Mouse (Mus musculus) stomach, embryonic 16.5 days (tissue): ENCODE data around the gene Sec24b. TPM values are rescaled to one million over a fixed set of nuclear protein-coding genes. Genes with fewer than 3 reads are reported as not detected.

ENCODE experiments used
- ATAC-seq: fragments of 200-750 bp; cut with Nextera tagmentation; 2 replicates; pipeline ENCODE4 v1.8.0; 2017; ENCODE audit warnings: moderate number of reproducible peaks, moderate TSS enrichment; ENCODE audit not compliant: insufficient read depth, low FRiP score
- H3K27ac ChIP-seq: fragments of 300-500 bp; sonication (generic); 2 replicates; pipeline ENCODE4 v1.5.1; 2014; ENCODE audit warnings: low read length
- H3K27me3 ChIP-seq: fragments of 300-500 bp; sonication (generic); 2 replicates; pipeline ENCODE4 v1.6.1; 2014; ENCODE audit warnings: low read length, control low read depth, mixed read lengths; ENCODE audit not compliant: control insufficient read depth, insufficient read depth
- H3K36me3 ChIP-seq: fragments of 300-500 bp; sonication (generic); 2 replicates; pipeline ENCODE4 v1.6.1; 2014; ENCODE audit warnings: low read length; ENCODE audit not compliant: control insufficient read depth, insufficient read depth
- H3K4me1 ChIP-seq: fragments of 300-500 bp; sonication (generic); 2 replicates; pipeline ENCODE4 v1.6.1; 2014; ENCODE audit warnings: low read length, control low read depth, mixed read lengths; ENCODE audit not compliant: control insufficient read depth, insufficient read depth
- H3K4me2 ChIP-seq: fragments of 300-500 bp; sonication (generic); 2 replicates; pipeline ENCODE4 v1.6.1; 2014; ENCODE audit warnings: low read depth, low read length, mixed read lengths
- H3K4me3 ChIP-seq: fragments of 300-500 bp; sonication (generic); replicated peaks from 2 replicates; pipeline ENCODE4 v1.5.1; 2014; ENCODE audit warnings: mild to moderate bottlenecking, low read length
- H3K9ac ChIP-seq: fragments of 300-500 bp; sonication (generic); 2 replicates; pipeline ENCODE4 v1.6.1; 2014; ENCODE audit warnings: low read length
- H3K9me3 ChIP-seq: fragments of 300-500 bp; sonication (generic); replicated peaks from 2 replicates; pipeline ENCODE4 v1.6.1; 2016; ENCODE audit warnings: low read length, control low read depth; ENCODE audit not compliant: control insufficient read depth
- WGBS: fragments of 180-500 bp; shearing (Covaris S2); extraction: QIAGEN DNeasy Blood & Tissue Kit; methylation state at CpG from one replicate; pipeline ENCODE4 v1.1.7; 2014; 5-methylcytosine and 5-hydroxymethylcytosine counted together
- polyA plus RNA-seq: library from polyadenylated mRNA; unstranded; fragments of >200 nt; fragmentation: Nextera tagmentation; extraction: Ambion mirVana; gene quantifications from 2 replicates; pipeline ENCODE4 v1.2.1, GENCODE M21; 2015

Sec24b gene
- polyA plus RNA-seq, 1 experiment from 2014 or later: 29.7 TPM

DNA sequence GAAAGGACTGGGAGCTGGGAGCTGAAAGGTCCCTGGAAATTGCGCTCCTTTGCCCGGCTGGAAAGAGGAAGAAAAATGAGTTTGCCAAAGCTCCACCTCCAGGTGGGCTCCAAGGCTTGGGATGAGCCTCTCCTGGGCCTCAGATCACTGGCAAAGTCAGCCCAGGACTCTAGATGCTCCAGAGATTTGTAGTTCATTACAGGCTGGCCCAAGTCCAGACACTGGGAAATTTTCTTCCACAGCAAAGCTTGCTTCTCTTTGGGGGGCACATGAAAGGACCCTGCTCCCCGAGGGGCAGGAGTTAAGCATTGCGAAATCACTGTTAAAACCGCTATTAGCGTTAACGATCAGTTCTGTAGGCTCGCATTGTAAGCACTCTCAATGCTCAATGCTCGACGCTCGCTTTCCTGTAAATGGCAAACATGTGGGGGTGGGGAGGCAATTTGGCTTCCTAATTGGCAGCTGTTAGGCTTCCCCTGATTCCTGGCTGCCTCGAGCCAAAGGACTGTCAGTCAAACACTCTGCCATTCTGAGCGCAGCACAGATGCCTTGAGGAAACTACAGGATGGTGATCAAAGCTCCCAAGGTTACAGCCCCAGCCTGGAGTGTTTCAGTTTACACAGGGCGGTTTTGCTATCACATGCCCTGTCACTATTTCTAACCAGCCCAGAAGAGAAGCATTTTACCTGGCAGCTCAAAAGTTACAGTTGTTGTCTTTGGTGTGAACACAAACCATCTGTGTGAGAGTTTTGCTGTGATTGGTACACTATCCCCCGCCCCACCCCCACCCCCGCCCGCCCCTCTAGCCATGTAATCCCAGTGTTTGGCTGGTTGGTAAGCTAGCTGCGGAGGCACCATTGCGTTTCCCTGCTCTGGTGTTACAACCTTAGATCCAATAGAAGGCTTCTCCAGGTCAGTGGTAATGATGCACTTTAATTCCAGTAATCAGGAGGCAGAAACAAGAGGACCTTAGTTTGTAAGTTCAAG lies 90.5 kb downstream of the Sec24b start:
- 13% methylated on average over 19 of the region's 19 CpGs for WGBS
- no peak for ATAC-seq

DNA sequence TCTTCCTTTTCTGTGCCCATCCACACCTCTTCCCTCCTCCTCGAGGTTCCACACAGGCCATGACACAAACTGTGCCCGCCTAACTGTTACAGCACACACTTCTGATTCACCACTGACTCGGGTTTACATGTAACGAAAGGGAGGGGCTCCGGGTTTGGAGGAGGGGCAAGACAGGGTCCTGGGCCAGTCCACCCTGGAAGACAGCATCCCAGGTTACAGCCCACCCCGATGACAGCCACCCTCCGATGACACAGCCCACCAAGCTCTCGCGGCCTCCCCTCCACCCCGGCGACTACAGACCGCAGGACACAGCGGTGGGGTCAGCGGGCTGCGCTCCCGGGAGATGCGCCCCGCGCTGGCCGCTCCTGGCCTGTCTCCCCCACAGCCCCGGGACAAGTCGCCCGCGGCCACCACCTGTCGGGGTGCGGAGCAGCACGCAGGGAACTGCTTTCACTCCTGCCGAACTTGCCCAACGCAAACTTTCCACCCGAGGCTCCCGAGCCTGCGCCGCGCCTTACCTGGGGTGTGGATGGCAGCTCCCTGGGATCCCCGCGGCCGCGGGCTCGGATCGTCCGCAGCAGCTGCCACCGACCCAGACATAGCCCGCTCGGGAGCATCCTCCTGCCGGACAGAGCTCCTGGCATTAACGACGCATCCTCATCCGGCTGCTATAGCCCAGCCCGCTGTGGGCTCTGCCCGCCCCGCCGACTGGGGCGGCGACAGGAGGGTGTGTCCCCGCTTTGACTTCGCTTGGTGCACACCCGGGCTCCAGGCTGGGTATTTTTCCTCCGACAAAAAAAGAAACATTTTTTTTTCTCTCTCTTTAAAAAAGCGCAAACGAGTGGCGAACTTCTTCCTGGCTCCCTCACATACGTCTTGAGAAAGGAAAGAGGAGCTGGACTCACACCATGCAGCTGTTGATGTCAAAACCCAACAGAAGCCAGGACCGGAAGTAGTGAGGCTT lies 91.6 kb downstream of the Sec24b start, which contains the start of gene Mcub:
TSS of gene Mcub (minus strand) at position 775 of the 964 bp plus-strand sequence.
- WGBS: under 1% methylated on average over 63 of the region's 63 CpGs
- no peaks in the 10 kb centered on the region; the same call in 1 of the 2 replicates for H3K27me3 ChIP-seq

More for the DNA sequence above, 90.5 kb downstream of the Sec24b start:
- H3K4me2 ChIP-seq: peak overlapping the region; percentile 98
- H3K9me3 ChIP-seq: no peaks in the 10 kb centered on the region
- H3K36me3 ChIP-seq: no peaks in the 10 kb centered on the region
- H3K27ac ChIP-seq: no peak overlapping the region
- H3K9ac ChIP-seq: peak overlapping the region; percentile 71; the same call in 1 of the 2 replicates
- no peaks in the 10 kb centered on the region; the same call in 1 of the 2 replicates for H3K27me3 ChIP-seq
- peaks cover 11% of the 10 kb centered on the region for H3K4me1 ChIP-seq
- peak overlapping the region; percentile 67 for H3K4me3 ChIP-seq

DNA sequence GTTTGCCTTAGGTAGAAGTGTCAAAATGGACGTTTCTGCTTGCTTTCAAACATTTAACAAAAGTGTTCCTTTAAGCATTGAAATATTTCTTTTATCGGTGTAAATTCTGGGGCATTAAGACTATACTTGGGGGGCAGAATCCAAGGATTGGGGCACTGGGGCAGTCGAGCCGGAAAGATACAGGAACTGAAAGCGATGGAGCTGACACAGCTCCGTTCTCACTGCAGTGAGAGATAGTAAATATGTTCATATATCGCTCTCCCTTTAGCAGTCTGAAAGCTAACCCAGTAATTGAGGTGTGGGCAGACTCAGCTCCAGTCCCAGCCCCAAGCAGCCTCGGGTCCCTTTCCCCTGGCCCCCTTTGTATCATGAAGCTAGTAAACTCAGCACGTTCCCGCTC lies 92.3 kb downstream of the Sec24b start:
- no peak for ATAC-seq

More for the DNA sequence above, 91.6 kb downstream of the Sec24b start, which contains the start of gene Mcub:
- Histone ChIP-seq H3K4me2 (peak within 1 kb of the TSS; percentile 98), H3K9ac (peak within 1 kb of the TSS; percentile 71), H3K9me3 (no peaks in the 10 kb centered on the region), H3K4me3 (peak within 1 kb of the TSS; percentile 67), H3K27ac (no peak within 1 kb of the TSS), H3K4me1 (peaks cover 11% of the 10 kb centered on the region), H3K36me3 (no peaks in the 10 kb centered on the region)
- ATAC-seq: peak; percentile 79

DNA sequence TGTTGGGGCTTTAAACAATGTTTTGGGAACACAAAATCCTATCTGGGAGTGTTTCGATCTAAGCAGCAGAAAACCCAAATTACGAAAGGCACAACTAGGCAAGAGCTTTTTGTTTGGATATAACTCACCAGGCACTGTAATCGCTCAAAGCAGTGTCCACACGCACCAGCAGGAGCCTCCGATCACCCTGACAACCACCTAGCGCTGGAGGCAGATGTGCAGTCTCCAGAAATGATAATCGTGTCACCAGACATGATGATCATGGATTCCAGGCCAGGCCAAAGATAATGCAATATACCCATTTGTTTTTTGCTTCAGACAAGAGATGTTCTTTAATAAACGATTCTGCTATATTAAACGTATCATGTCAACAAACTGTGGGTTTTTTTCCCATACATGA lies 93.5 kb downstream of the Sec24b start:
- WGBS: 76% methylated on average over 9 of the region's 9 CpGs

More for the DNA sequence above, 92.3 kb downstream of the Sec24b start:
- no peaks in the 10 kb centered on the region for H3K9me3 ChIP-seq
- peak overlapping the region; percentile 98 for H3K4me2 ChIP-seq
- peak overlapping the region; percentile 67 for H3K4me3 ChIP-seq
- no peaks in the 10 kb centered on the region for H3K36me3 ChIP-seq
- H3K9ac ChIP-seq: peak overlapping the region; percentile 71; the same call in 1 of the 2 replicates
- H3K4me1 ChIP-seq: peaks cover 11% of the 10 kb centered on the region
- no peak overlapping the region for H3K27ac ChIP-seq
- H3K27me3 ChIP-seq: no peaks in the 10 kb centered on the region; the same call in 1 of the 2 replicates
- WGBS: 35% methylated on average over 10 of the region's 10 CpGs

DNA sequence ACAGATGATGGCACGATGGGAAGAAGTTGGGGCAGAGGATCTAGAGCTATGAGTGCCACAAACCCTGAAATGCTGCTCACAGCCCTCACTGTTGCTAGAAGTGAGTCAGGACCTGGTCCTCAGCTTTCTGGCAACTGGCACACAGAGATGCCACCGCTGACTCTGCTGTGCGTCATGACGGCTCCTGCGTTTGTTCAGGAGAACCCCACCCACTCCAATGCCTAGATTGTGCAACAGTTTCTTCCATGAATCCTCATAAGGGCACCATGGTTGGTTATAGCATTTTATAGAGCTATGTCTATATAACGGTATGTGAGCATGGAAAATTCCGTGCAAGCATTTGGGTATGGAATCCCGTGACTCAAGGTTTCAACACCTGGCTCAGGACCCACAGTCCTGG lies 96.7 kb downstream of the Sec24b start:
- no peak for ATAC-seq
- no peaks in the 10 kb centered on the region for H3K4me1 ChIP-seq
- no peaks in the 10 kb centered on the region; the same call in 1 of the 2 replicates for H3K27me3 ChIP-seq
- H3K4me3 ChIP-seq: no peak overlapping the region
- H3K36me3 ChIP-seq: no peaks in the 10 kb centered on the region
- 84% methylated on average over 8 of the region's 8 CpGs for WGBS
- H3K4me2 ChIP-seq: no peak overlapping the region
- H3K27ac ChIP-seq: no peak overlapping the region
- H3K9ac ChIP-seq: no peak overlapping the region
- H3K9me3 ChIP-seq: no peaks in the 10 kb centered on the region

More for the DNA sequence above, 93.5 kb downstream of the Sec24b start:
- Histone ChIP-seq H3K4me1 (peaks cover 11% of the 10 kb centered on the region), H3K9me3 (no peaks in the 10 kb centered on the region), H3K27me3 (no peaks in the 10 kb centered on the region; the same call in 1 of the 2 replicates), H3K4me3 (no peak overlapping the region), H3K9ac (no peak overlapping the region), H3K4me2 (no peak overlapping the region), H3K27ac (no peak overlapping the region), H3K36me3 (no peaks in the 10 kb centered on the region)
- no peak for ATAC-seq

DNA sequence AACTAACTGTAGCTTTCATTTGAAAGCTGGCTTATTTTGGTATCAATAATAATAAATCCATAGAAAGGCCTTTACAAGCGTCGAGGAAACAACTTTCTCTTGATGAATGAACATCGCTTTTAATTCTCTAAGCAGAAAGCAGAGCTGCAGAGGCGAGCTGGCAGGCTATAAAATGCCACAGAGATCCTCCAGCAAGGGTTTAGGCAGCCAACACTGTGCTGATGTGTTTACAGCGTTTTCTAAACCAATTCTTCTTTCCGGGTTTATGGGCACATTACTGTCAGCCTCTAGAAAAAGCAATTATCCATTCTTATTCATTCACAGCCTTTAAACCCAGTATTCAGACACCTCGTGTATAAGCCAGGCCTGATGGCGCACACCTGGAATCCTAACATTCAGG lies 98.8 kb downstream of the Sec24b start:
- Histone ChIP-seq H3K27me3 (no peaks in the 10 kb centered on the region), H3K36me3 (no peaks in the 10 kb centered on the region), H3K4me3 (no peak overlapping the region), H3K9ac (no peak overlapping the region), H3K4me2 (no peak overlapping the region), H3K9me3 (no peaks in the 10 kb centered on the region), H3K27ac (no peak overlapping the region), H3K4me1 (no peaks in the 10 kb centered on the region)
- 47% methylated on average over 8 of the region's 8 CpGs for WGBS
- no peak for ATAC-seq

DNA sequence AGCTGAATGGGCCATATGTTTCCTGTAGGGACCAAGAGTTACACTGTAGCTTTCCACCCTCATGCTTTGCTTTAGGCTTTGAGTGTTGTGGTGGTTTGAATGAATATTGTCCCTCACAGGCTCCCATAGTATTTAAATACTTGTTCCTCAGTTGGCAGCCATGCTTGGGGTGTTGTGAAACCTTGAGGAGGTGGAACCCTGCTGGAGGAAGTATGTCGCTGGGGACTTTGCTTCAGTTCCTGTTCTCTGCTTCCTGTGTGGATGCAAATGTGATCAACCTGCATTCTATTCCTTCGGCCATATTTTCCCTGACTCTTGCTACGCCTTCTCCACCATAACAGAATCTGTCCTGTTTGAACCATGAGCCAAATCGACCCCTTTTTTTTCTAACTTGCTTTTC lies 108.1 kb downstream of the Sec24b start:
- Histone ChIP-seq H3K4me2 (no peak overlapping the region), H3K4me1 (no peaks in the 10 kb centered on the region), H3K4me3 (no peak overlapping the region), H3K9me3 (no peaks in the 10 kb centered on the region), H3K27me3 (no peaks in the 10 kb centered on the region), H3K9ac (no peak overlapping the region), H3K36me3 (no peaks in the 10 kb centered on the region), H3K27ac (no peak overlapping the region)
- WGBS: 88% methylated on average over 4 of the region's 4 CpGs
- no peak for ATAC-seq

DNA sequence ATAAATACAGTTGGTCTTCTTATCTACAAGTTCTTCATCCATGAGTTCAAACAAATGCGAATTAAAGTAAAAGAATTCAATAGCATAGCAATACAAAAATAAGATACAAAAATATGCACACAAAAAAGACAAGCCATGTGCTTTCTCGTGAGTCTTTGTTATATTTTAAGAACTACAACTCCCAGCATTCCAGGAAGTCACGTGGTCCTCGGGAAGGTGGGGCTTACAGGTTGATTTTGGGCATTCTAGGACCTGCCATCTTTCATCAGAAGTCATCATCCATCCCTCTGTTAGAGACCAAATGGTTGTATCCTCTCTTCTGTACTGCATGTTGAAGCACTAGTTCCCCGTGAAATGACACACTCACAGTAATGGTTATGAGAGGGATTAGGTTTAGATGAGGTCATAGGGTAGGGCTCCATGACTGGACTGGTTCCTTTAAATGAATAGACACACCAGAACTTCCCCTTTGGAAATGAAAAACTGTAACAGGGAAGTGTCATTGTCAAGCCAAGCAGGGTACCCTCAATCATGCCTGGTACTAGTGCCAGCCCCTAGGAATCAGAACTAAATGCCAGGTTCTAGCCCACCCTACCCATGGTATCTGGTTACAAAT lies 112.1 kb downstream of the Sec24b start:
- ATAC-seq: no peak
- Histone ChIP-seq H3K36me3 (no peaks in the 10 kb centered on the region), H3K27ac (no peak overlapping the region), H3K4me3 (no peak overlapping the region), H3K9ac (no peak overlapping the region), H3K27me3 (no peaks in the 10 kb centered on the region), H3K9me3 (no peaks in the 10 kb centered on the region), H3K4me2 (no peak overlapping the region), H3K4me1 (no peaks in the 10 kb centered on the region)
- WGBS: 81% methylated on average over 5 of the region's 5 CpGs
